Comparison of ENCODE assay signal across 9 mouse cellular contexts in genomic region chr9:111312442-111313141, GRCm38 (mm10). TPM values are rescaled to one million over a fixed set of nuclear protein-coding genes. Genes with fewer than 3 reads are reported as not detected.
DNase-seq lines count a peak whose midpoint lies in the region; ATAC-seq and TF ChIP-seq lines count a peak whose summit lies in the region.
"Had no signal": no experiment of that assay in that cellular context is flagged by ENCODE, and none has a peak within 500 bp of the region (broad histone marks: within the 10 kb centered on the region; RNA-seq: fewer than 3 reads in every experiment).

No protein-coding gene starts in this region.

- TF ChIP-seq CTCF in ES-Bruce4 (IDR thresholded peaks at IDR 0.05; ENCODE audit: low read depth, low read length): no peak

- H3K27ac ChIP-seq in ES-Bruce4 (ENCODE audit: insufficient read depth, low read length): no peak overlapping the region
- peak overlapping the region; percentile 68 for H3K27ac ChIP-seq in hindbrain, embryonic 15.5 days (replicated peaks)
- peak overlapping the region; percentile 53; the same call in 1 of the 2 replicates for H3K27ac ChIP-seq in midbrain, embryonic 16.5 days (ENCODE audit: low read length)

- H3K27me3 ChIP-seq in ES-Bruce4 (ENCODE audit: control insufficient read depth, insufficient read depth, low read length, poor library complexity, severe bottlenecking): peaks cover 22% of the 10 kb centered on the region
- peaks cover 40% of the 10 kb centered on the region for H3K27me3 ChIP-seq in hindbrain, embryonic 15.5 days
- peaks cover 30% of the 10 kb centered on the region for H3K27me3 ChIP-seq in midbrain, embryonic 16.5 days (ENCODE audit: control insufficient read depth, insufficient read depth, low read depth, low read length)
- H3K27me3 ChIP-seq: CH12.LX had no signal

- TF ChIP-seq EP300 in ES-Bruce4 (IDR thresholded peaks at IDR 0.05; ENCODE audit: insufficient read depth, low read depth, low read length): no peak

- WGBS in hindbrain, embryonic 15.5 days: under 1% methylated on average over 54 of the region's 59 CpGs
- under 1% methylated on average over 32 of the region's 59 CpGs for WGBS in midbrain, embryonic 16.5 days

- peak overlapping the region; percentile 73 for H3K9ac ChIP-seq in ES-Bruce4 (ENCODE audit: low read depth, poor library complexity, severe bottlenecking)
- H3K9ac ChIP-seq in hindbrain, embryonic 15.5 days: peak overlapping the region; percentile 64
- H3K9ac ChIP-seq in midbrain, embryonic 16.5 days (ENCODE audit: low read depth, low read length): peak overlapping the region; percentile 75

- DNase-seq in gastrocnemius, postnatal 10 days: peak; percentile 9
- no peak for DNase-seq in gastrocnemius, postnatal 14 days
- peak; percentile 57 for DNase-seq in embryo, embryonic 10.5 days (ENCODE audit: low spot score)
- DNase-seq in ovary, postnatal 10 days (ENCODE audit: low spot score): no peak
- DNase-seq in spleen, postnatal 10 days (ENCODE audit: low spot score in 2 of 2): no peak

- no peaks in the 10 kb centered on the region for H3K4me1 ChIP-seq in ES-Bruce4 (ENCODE audit: control insufficient read depth, insufficient read depth, low read length)
- H3K4me1 ChIP-seq in hindbrain, embryonic 15.5 days (replicated peaks): peaks cover 24% of the 10 kb centered on the region
- H3K4me1 ChIP-seq in midbrain, embryonic 16.5 days (ENCODE audit: control insufficient read depth, insufficient read depth, low read length): peaks cover 2% of the 10 kb centered on the region

- H3K9me3 ChIP-seq in ES-Bruce4 (replicated peaks; ENCODE audit: control insufficient read depth, insufficient read depth, low read length, poor library complexity, severe bottlenecking): peaks cover 6% of the 10 kb centered on the region
- H3K9me3 ChIP-seq in hindbrain, embryonic 15.5 days: no peaks in the 10 kb centered on the region
- H3K9me3 ChIP-seq in midbrain, embryonic 16.5 days (replicated peaks; ENCODE audit: control insufficient read depth, low read length, poor library complexity, severe bottlenecking): no peaks in the 10 kb centered on the region; the same call in 1 of the 2 replicates

- peak overlapping the region; percentile 46 for H3K4me3 ChIP-seq in ES-Bruce4 (ENCODE audit: low read depth, low read length)
- H3K4me3 ChIP-seq in hindbrain, embryonic 15.5 days: peak overlapping the region; percentile 66
- peak overlapping the region; percentile 62 for H3K4me3 ChIP-seq in midbrain, embryonic 16.5 days (ENCODE audit: low read depth, low read length)

- intact Hi-C loops in gastrocnemius, postnatal 14 days (cut with DNase I; ENCODE audit: low total_unique reads): no loop called here

- no peak for TF ChIP-seq POLR2A in ES-Bruce4 (IDR thresholded peaks at IDR 0.05; ENCODE audit: insufficient read depth, low read length)

- H3K4me2 ChIP-seq in hindbrain, embryonic 15.5 days: peak overlapping the region; percentile 91
- peak overlapping the region; percentile 84 for H3K4me2 ChIP-seq in midbrain, embryonic 16.5 days (ENCODE audit: low read length)

- ATAC-seq in hindbrain, embryonic 15.5 days (ENCODE audit: low FRiP score, low read depth): peak; percentile 52; the same call in 1 of the 2 replicates
- peak; percentile 74 for ATAC-seq in midbrain, embryonic 16.5 days

- no peaks in the 10 kb centered on the region for H3K36me3 ChIP-seq in ES-Bruce4 (ENCODE audit: control insufficient read depth, insufficient read depth, low read length, poor library complexity, severe bottlenecking)
- no peaks in the 10 kb centered on the region for H3K36me3 ChIP-seq in hindbrain, embryonic 15.5 days
- H3K36me3 ChIP-seq in midbrain, embryonic 16.5 days (ENCODE audit: control insufficient read depth, insufficient read depth, low read length): 0 out of 2 replicates have a peak, but pooled peaks cover 3% of the 10 kb centered on the region

RNA-seq across cellular contexts. Expression of gene Trank1, which starts 1.1 kb away (rescaled TPM):
- under 1 TPM; 0.49 to 0.52 TPM for total RNA-seq in gastrocnemius, postnatal 10 days (2021)
- under 1 TPM; 0.23 to 0.24 TPM for total RNA-seq in gastrocnemius, postnatal 14 days (2021)
- 0.37 and 0.90 TPM in 2 replicates for polyA plus RNA-seq in ES-Bruce4 (2011; ENCODE audit: insufficient read depth, insufficient read length, low read depth, missing spikeins)
- 10.7 and 11.0 TPM in 2 replicates for polyA plus RNA-seq in hindbrain, embryonic 15.5 days (2015; fragmentation: Nextera tagmentation; extraction: Ambion mirVana)
- polyA plus RNA-seq in midbrain, embryonic 16.5 days (2015; fragmentation: Nextera tagmentation; extraction: Ambion mirVana): 17.7 and 20.7 TPM in 2 replicates

RNA-seq across cellular contexts. Expression of gene Epm2aip1, which starts 40.9 kb away (rescaled TPM):
- total RNA-seq in gastrocnemius, postnatal 10 days (2021): 10 to 100 TPM; 26.8 to 29.9 TPM
- total RNA-seq in gastrocnemius, postnatal 14 days (2021): 10 to 100 TPM; 22.6 to 25.2 TPM
- 20.1 and 20.2 TPM in 2 replicates for polyA plus RNA-seq in ES-Bruce4 (2011; ENCODE audit: insufficient read depth, insufficient read length, low read depth, missing spikeins)
- polyA plus RNA-seq in hindbrain, embryonic 15.5 days (2015; fragmentation: Nextera tagmentation; extraction: Ambion mirVana): 54.2 and 55.7 TPM in 2 replicates
- polyA plus RNA-seq in midbrain, embryonic 16.5 days (2015; fragmentation: Nextera tagmentation; extraction: Ambion mirVana): 71.7 and 74.6 TPM in 2 replicates

RNA-seq across cellular contexts. Expression of gene Mlh1, which starts 41.0 kb away (rescaled TPM):
- 10 to 100 TPM; 11.1 to 17.8 TPM for total RNA-seq in gastrocnemius, postnatal 10 days (2021)
- 1 to 10 TPM; 7.8 TPM for total RNA-seq in gastrocnemius, postnatal 14 days (2021)
- polyA plus RNA-seq in ES-Bruce4 (2011; ENCODE audit: insufficient read depth, insufficient read length, low read depth, missing spikeins): 73.9 and 81.9 TPM in 2 replicates
- polyA plus RNA-seq in hindbrain, embryonic 15.5 days (2015; fragmentation: Nextera tagmentation; extraction: Ambion mirVana): 24.8 and 26.5 TPM in 2 replicates
- polyA plus RNA-seq in midbrain, embryonic 16.5 days (2015; fragmentation: Nextera tagmentation; extraction: Ambion mirVana): 27.3 and 31.0 TPM in 2 replicates

Comparison
In these comparisons a context has a peak if more than half of its experiments do, and no peak if none do; other contexts are left out.
1. DNase-seq: peak in gastrocnemius, postnatal 10 days (single experiment) and embryo, embryonic 10.5 days (single experiment); none in gastrocnemius, postnatal 14 days (single experiment), ovary, postnatal 10 days (single experiment) and spleen, postnatal 10 days (0 of 2).
2. Peak in every context shown above with its lines, with median percentiles within 50 percentile points of each other: H3K4me3 ChIP-seq and H3K9ac ChIP-seq.